Comparison of ENCODE assay signal across 9 mouse cellular contexts in the genomic region with DNA sequence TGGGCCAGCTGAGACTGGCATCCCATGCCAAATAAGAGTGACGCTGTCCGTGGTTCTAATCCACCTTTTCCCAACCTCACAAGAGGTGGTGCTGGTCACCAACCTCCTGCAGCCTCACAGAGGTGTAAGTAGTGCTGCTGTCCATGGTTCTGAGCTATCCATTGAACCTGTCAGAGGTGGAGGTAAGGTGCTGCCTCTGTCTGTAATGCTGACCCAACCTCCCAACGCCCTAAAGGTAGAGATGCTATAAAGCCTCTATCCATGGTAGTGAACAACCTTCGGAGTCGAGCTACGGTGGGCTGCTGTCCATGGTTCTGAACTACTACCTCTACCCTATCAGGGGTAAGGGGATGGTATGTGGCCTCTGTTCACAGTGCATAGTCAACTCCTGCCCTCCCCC. TPM values are rescaled to one million over a fixed set of nuclear protein-coding genes. Genes with fewer than 3 reads are reported as not detected.
DNase-seq lines count a peak whose midpoint lies in the region; ATAC-seq and TF ChIP-seq lines count a peak whose summit lies in the region.
"Had no signal": no experiment of that assay in that cellular context is flagged by ENCODE, and none has a peak within 500 bp of the region (broad histone marks: within the 10 kb centered on the region; RNA-seq: fewer than 3 reads in every experiment).

No protein-coding gene starts in this region.

- H3K27me3 ChIP-seq in heart, postnatal 0 days (ENCODE audit: control insufficient read depth, insufficient read depth, low read length) = no peaks in the 10 kb centered on the region

- peak; percentile 50 for DNase-seq in heart, postnatal 0 days (ENCODE audit: low spot score)
- DNase-seq in heart, adult 8-10 months (ENCODE audit: low spot score) = no peak
- peak; percentile 38 for DNase-seq in NIH3T3 (ENCODE audit: low read depth)
- peak; percentile 67 for DNase-seq in hindlimb bud, embryonic 11.5 days (ENCODE audit: extremely low spot score, low read depth, low spot score)
- peak; percentile 4 for DNase-seq in lung, postnatal 36 days
- DNase-seq in left cerebral cortex, postnatal 4 days = no peak
- DNase-seq in layer of hippocampus, adult 18-20 months (ENCODE audit: low spot score in 2 of 2) = no peak
- no peak for DNase-seq in left cerebral cortex, adult 11 months (ENCODE audit: low spot score)
- DNase-seq: gastrocnemius, adult 2 months had no signal

- H3K27ac ChIP-seq in heart, postnatal 0 days (ENCODE audit: low read depth) = no peak overlapping the region
- H3K27ac ChIP-seq: gastrocnemius, adult 2 months had no signal

- TF ChIP-seq CTCF in heart, postnatal 0 days (IDR thresholded peaks at IDR 0.05; ENCODE audit: low read depth) = no peak

- no peaks in the 10 kb centered on the region for H3K36me3 ChIP-seq in heart, postnatal 0 days (replicated peaks; ENCODE audit: control insufficient read depth, insufficient read depth, low read length)

- H3K9me3 ChIP-seq in heart, postnatal 0 days (replicated peaks; ENCODE audit: control insufficient read depth, low read length) = no peaks in the 10 kb centered on the region

- no peak overlapping the region for H3K4me3 ChIP-seq in heart, postnatal 0 days (ENCODE audit: low read depth, low read length)
- H3K4me3 ChIP-seq: gastrocnemius, adult 2 months had no signal

- no peaks in the 10 kb centered on the region for H3K4me1 ChIP-seq in heart, postnatal 0 days (ENCODE audit: control insufficient read depth, insufficient read depth)

- no peak for TF ChIP-seq EP300 in heart, postnatal 0 days (IDR thresholded peaks at IDR 0.05; ENCODE audit: low read depth)

- H3K4me2 ChIP-seq in heart, postnatal 0 days (ENCODE audit: low read depth, low read length) = no peak overlapping the region

- peak; percentile 41; the same call in 1 of the 2 replicates for ATAC-seq in heart, postnatal 0 days (ENCODE audit: insufficient read depth, low read depth)

- no peak overlapping the region for H3K9ac ChIP-seq in heart, postnatal 0 days (replicated peaks; ENCODE audit: low read depth, low read length)

- WGBS in heart, postnatal 0 days = 16% methylated on average over 6 of the region's 6 CpGs

- intact Hi-C loops in left cerebral cortex, postnatal 4 days (cut with DNase I) = no loop called here

RNA-seq across cellular contexts. Expression of gene Tunar, which starts 11.5 kb away (rescaled TPM):
- total RNA-seq in heart, postnatal 0 days (2014; rRNA removed; ENCODE audit: low replicate concordance) = not detected in 2 replicates
- polyA plus RNA-seq in heart, postnatal 0 days (2015; fragmentation: Nextera tagmentation; extraction: Ambion mirVana) = not detected in 2 replicates
- under 1 TPM in 2 of 4 experiments, not detected in 2; 0.19 to 0.22 TPM for total RNA-seq in heart, adult 8-10 months (2022)
- 10 to 100 TPM; 20.1 to 21.1 TPM for total RNA-seq in left cerebral cortex, postnatal 4 days (2021)
- 10 to 100 TPM; 16.2 to 16.8 TPM for total RNA-seq in layer of hippocampus, adult 18-20 months (2021)
- total RNA-seq: gastrocnemius, adult 2 months had no signal

Comparison
In these comparisons a context has a peak if more than half of its experiments do, and no peak if none do; other contexts are left out.
1. DNase-seq: peak in heart, postnatal 0 days (single experiment), NIH3T3 (single experiment), hindlimb bud, embryonic 11.5 days (single experiment) and lung, postnatal 36 days (single experiment); none in heart, adult 8-10 months (single experiment), left cerebral cortex, postnatal 4 days (single experiment), layer of hippocampus, adult 18-20 months (0 of 2) and left cerebral cortex, adult 11 months (single experiment).
2. RNA of gene Tunar, which starts 11.5 kb away (total RNA-seq): 20.1 to 21.1 TPM in left cerebral cortex, postnatal 4 days and 16.2 to 16.8 TPM in layer of hippocampus, adult 18-20 months; 0.19 to 0.22 TPM in heart, adult 8-10 months and not detected in heart, postnatal 0 days; every median in the first group is over 10 times any median in the second.